Mouse (Mus musculus) E14TG2a.4 (cell line): ENCODE measurements around the gene Rd3l.

ENCODE experiments used
- CTCF ChIP-seq: conservative IDR thresholded peaks from 2 replicates; pipeline ENCODE4 v1.5.1; 2014; ENCODE audit warnings: low read length
- NANOG ChIP-seq: IDR thresholded peaks from 2 replicates; pipeline ENCODE4 v1.6.1; 2014; ENCODE audit warnings: borderline replicate concordance, low read length, mixed read lengths
- POU5F1 ChIP-seq: IDR thresholded peaks from 2 replicates; pipeline ENCODE4 v1.6.1; 2014; ENCODE audit warnings: low read length, borderline replicate concordance

GRCm38 (mm10) chr12:111981831-111982230, 714 bp upstream of the Rd3l start:
- no peak for TF ChIP-seq CTCF
- no peak for TF ChIP-seq POU5F1
- TF ChIP-seq NANOG, result no peak
